Mouse (Mus musculus): ENCODE measurements around the gene Zfp146.
"Not testable (repeated sequence)": the region's sequence is repeated elsewhere in the genome, so short reads cannot be mapped to it uniquely, and the experiment has no call there.

Gene Zfp146

GRCm38 (mm10) chr7:30129900-30130299 lies 39.6 kb downstream of the Zfp146 start:
- DNase-seq (ENCODE audit: extremely low spot score, low read depth, low spot score), result no peak

- DNase-seq (ENCODE audit: extremely low spot score, low read depth, low spot score), result no peak
These were observed 47.4 kb downstream of the Zfp146 start for GRCm38 (mm10) chr7:30122188-30122530.

DNA sequence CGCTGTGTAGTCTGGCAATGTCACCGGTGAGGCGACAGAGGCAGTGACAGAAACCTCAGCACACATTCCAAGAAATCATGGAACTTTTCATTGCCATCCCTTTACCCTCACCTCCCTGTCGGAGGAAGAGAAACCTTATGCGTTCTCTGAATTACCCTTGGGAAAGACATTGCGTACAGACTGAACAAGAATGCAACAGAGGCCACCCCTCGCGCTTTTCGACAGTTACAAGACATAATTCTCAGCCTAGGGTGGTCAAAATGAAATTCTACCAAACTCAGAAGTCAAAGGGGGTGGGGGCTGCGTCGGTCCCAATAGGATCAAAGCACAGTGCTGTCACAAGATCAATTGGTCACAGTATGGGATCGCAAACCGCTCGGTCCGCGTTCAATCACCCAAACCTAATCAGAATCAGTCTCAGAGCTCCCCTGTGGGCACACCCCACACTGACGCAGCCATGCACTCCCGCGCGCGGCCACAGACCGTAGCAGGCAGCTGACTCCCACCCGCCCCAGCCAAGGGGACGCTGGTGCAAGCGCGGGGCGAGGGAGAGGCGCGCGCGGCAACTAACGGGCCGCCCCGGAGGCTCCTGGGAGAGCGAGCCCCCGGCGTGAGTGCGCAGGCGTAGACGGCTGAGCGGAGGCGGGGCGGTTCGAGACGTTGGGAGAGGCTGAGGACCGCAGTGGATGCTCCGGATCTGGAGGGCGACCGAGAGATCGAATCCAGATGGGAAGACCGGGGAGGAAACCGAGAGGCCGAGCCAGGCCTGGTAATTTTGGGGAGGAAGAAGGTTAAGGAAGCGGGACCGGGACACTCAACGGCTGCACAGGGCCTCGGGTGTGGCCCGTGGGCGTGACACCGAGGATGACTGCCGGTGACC lies 48.0 kb downstream of the Zfp146 start, which contains the start of gene Zfp382:
Gene Zfp382, plus strand, starts transcription at position 635 of the 880 bp plus-strand sequence.
- DNase-seq (ENCODE audit: extremely low spot score, low read depth, low spot score), result no peak

GRCm38 (mm10) chr7:30117935-30118334 lies 51.6 kb downstream of the Zfp146 start:
- not testable (repeated sequence) for DNase-seq (ENCODE audit: extremely low spot score, low read depth, low spot score)

- DNase-seq (ENCODE audit: extremely low spot score, low read depth, low spot score), result no peak
These were observed 53.5 kb downstream of the Zfp146 start for GRCm38 (mm10) chr7:30116076-30116475.
